Mouse (Mus musculus) lung, embryonic 16.5 days (tissue): ENCODE measurements around the gene Vdac2. TPM values are rescaled to one million over a fixed set of nuclear protein-coding genes. Genes with fewer than 3 reads are reported as not detected.

Source experiments
- ATAC-seq: fragments of 200-750 bp; cut with Nextera tagmentation; 2 replicates; pipeline ENCODE4 v1.8.0; 2017; ENCODE audit warnings: low read depth, mild to moderate bottlenecking, moderate library complexity
- H3K27ac ChIP-seq: fragments of 300-500 bp; sonication (generic); 2 replicates; pipeline ENCODE4 v1.5.1; 2014; ENCODE audit warnings: mild to moderate bottlenecking, control low read depth, low read length
- H3K27me3 ChIP-seq: fragments of 300-500 bp; sonication (generic); 2 replicates; pipeline ENCODE4 v1.6.1; 2014; ENCODE audit warnings: low read depth, low read length, mixed read lengths; ENCODE audit not compliant: control insufficient read depth, insufficient read depth
- H3K36me3 ChIP-seq: fragments of 300-500 bp; sonication (generic); 2 replicates; pipeline ENCODE4 v1.6.1; 2014; ENCODE audit warnings: low read length; ENCODE audit not compliant: control insufficient read depth, insufficient read depth
- H3K4me1 ChIP-seq: fragments of 300-500 bp; sonication (generic); replicated peaks from 2 replicates; pipeline ENCODE4 v1.6.1; 2014; ENCODE audit warnings: low read length, mixed read lengths; ENCODE audit not compliant: control insufficient read depth, insufficient read depth
- H3K4me2 ChIP-seq: fragments of 300-500 bp; sonication (generic); 2 replicates; pipeline ENCODE4 v1.6.1; 2014; ENCODE audit warnings: low read depth, low read length, control low read depth
- H3K4me3 ChIP-seq: fragments of 300-500 bp; sonication (generic); 2 replicates; pipeline ENCODE4 v1.5.1; 2014; ENCODE audit warnings: mild to moderate bottlenecking, low read length, control low read depth
- H3K9ac ChIP-seq: fragments of 300-500 bp; sonication (generic); 2 replicates; pipeline ENCODE4 v1.6.1; 2014; ENCODE audit warnings: low read length, control low read depth
- H3K9me3 ChIP-seq: fragments of 300-500 bp; sonication (generic); 2 replicates; pipeline ENCODE4 v1.6.1; 2016; ENCODE audit warnings: low read length; ENCODE audit not compliant: control insufficient read depth
- WGBS: fragments of 180-500 bp; shearing (Covaris S2); extraction: QIAGEN DNeasy Blood & Tissue Kit; methylation state at CpG from one replicate; pipeline ENCODE4 v1.1.7; 2014; 5-methylcytosine and 5-hydroxymethylcytosine counted together
- polyA plus RNA-seq: library from polyadenylated mRNA; unstranded; fragments of >200 nt; fragmentation: Nextera tagmentation; extraction: Ambion mirVana; gene quantifications from 2 replicates; pipeline ENCODE4 v1.2.1, GENCODE M21; 2015

Gene Vdac2
- polyA plus RNA-seq, 1 experiment from 2014 or later = 253 TPM

DNA sequence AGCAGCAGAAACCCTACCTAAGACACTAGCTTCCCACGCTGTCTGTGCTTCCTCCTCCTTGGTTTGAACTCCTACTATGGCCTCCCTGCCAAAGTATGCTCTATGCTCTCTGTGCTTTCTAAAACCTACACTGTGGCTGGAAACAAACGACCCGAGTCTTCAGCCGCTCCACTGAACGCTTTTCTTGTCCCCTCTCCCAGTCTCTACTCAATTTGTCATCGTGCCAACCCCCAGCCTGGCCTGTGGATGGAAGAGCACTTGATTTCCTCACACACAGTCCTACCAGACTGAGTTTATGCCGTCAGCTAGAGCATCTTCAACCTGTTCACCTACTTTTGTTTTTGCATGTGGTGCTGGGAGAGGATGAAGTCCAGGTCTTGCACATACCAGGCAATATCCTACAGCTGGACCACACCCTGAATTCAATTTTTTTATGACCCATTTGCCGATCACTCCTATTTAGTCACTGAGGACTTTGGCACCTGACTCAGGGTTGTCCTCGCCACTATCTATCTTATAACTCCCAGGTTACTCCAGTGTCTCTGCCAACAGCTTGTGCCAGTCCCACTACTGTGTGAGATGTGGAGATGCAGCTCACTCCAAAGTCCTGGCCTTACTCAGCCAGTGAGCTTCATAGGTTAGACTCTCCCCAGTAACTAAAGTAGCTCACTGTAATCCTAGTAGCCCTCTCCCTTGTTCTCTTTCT lies 901 bp downstream of the Vdac2 start:
- no peak overlapping the region for H3K9ac ChIP-seq
- no peaks in the 10 kb centered on the region for H3K36me3 ChIP-seq
- WGBS = 67% methylated on average over 9 of the region's 9 CpGs
- ATAC-seq = no peak
- peaks cover 30% of the 10 kb centered on the region for H3K4me1 ChIP-seq
- no peak overlapping the region for H3K4me2 ChIP-seq
- no peak overlapping the region for H3K4me3 ChIP-seq
- no peaks in the 10 kb centered on the region for H3K9me3 ChIP-seq
- no peak overlapping the region for H3K27ac ChIP-seq
- no peaks in the 10 kb centered on the region for H3K27me3 ChIP-seq

DNA sequence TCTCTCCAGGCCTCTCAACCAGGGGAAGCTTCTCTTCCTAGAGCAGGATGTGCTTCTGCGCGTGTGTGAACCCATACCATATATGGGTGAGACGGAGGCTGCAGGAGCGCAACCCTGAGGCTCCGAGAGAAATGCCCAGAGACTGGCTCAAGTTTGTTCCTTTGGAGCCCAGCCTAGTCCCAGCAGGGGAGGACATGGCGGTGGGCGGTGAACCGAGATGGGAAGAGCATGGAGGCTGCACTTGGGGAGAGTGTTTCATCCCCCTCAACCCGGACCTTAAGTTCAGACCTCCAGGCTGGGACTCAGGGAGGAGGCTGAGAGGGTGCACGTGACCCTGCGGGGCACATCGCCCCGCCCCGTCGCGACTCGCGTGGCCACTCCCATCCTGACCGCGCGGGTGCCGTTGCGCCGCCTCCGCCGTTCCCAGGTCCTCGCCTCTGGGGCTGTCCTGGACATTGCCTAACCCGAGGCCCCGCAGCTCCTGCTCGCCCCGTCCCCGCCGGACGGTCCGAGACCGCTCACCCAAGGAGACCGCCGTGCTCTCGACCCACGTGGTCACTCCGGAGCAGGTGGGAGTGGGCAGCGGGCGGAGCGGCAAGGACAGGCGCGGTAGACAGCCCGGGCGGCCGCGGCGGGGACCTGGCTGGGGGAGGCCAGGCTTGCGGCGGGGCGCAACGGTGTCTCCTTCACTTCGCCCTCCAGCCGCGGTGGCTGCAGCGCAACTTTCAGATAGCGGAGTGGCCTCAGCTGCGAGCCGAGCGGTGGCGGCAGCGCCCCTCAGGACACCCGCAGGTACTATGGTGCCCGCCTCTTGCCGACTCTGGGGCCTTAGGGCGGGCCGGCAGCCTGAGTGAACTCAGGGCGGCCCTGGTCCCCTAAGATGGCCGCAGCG lies 6.1 kb downstream of the Vdac2 start:
- Histone ChIP-seq H3K4me3 (peak overlapping the region; percentile 99), H3K27me3 (no peaks in the 10 kb centered on the region), H3K9ac (peak overlapping the region; percentile 97), H3K9me3 (no peaks in the 10 kb centered on the region), H3K4me1 (peaks cover 21% of the 10 kb centered on the region), H3K27ac (peak overlapping the region; percentile 98), H3K4me2 (peak overlapping the region; percentile 77), H3K36me3 (peaks cover 10% of the 10 kb centered on the region)
- WGBS = under 1% methylated on average over 73 of the region's 73 CpGs
- peak; percentile 99 for ATAC-seq

DNA sequence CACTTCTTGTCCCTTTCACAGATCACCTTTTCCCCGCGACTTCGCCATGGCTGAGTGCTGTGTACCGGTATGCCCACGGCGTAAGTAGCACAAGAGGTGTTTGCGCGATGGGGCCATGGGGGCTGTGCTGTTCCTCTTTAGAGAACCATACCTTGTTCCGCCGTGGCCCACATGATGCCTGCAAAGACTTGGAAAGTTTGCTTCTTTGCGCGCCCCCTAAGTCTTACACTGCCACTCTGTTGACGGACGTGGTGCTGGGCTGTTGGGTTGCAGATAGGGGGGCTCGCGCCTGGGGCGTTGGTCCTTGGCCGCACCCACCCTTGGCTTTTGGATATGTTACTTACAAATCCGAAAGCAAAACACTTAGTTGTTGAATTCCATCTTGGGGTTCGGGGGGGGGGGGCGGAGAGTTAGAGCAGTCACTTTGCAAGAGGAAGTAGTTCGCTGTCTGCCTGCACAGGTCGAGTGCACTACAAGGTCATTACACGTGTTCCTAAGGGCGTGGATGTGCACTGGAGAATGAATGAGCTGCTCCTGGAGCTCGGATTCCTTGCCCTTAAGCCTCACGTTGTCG lies 6.9 kb downstream of the Vdac2 start:
- peak overlapping the region; percentile 99 for H3K4me3 ChIP-seq
- H3K4me1 ChIP-seq = peaks cover 16% of the 10 kb centered on the region
- ATAC-seq = no peak; the same call in 1 of the 2 replicates
- peak overlapping the region; percentile 77 for H3K4me2 ChIP-seq
- peak overlapping the region; percentile 98 for H3K27ac ChIP-seq
- H3K27me3 ChIP-seq = no peaks in the 10 kb centered on the region
- H3K9ac ChIP-seq = peak overlapping the region; percentile 97
- WGBS = under 1% methylated on average over 28 of the region's 28 CpGs
- peaks cover 16% of the 10 kb centered on the region for H3K36me3 ChIP-seq
- no peaks in the 10 kb centered on the region for H3K9me3 ChIP-seq

DNA sequence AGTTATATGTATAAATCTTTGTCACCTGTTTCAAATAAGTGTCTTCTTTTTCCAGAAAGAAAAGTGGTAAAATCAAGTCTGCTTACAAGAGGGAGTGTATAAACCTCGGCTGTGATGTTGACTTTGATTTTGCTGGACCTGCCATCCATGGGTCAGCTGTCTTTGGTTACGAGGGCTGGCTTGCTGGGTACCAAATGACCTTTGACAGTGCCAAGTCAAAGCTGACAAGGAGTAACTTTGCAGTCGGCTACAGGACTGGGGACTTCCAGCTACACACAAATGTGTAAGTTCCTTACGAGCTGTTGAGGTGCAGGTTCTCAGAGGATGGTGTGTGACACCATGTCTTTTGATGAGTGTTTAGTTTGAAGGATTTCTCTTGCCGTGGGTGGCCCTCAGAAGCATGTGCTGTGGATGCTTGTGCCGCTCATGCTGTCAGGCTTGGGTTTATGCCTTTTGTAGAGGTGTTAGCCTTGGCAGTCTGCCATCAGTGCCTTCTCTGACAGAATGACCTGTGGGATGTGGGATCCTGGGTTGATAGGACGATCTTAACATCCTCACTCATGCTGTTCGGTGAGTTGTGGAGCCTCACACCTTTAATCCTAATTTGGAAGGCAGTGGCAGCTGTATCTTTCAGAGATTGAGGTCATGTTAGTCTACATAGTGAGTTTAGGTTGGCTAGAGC lies 13.4 kb downstream of the Vdac2 start:
- Histone ChIP-seq H3K36me3 (peaks cover 69% of the 10 kb centered on the region), H3K4me3 (no peak overlapping the region), H3K9me3 (no peaks in the 10 kb centered on the region), H3K27ac (no peak overlapping the region), H3K4me1 (peaks cover 2% of the 10 kb centered on the region; the same call in 1 of the 2 replicates), H3K4me2 (no peak overlapping the region), H3K9ac (no peak overlapping the region), H3K27me3 (no peaks in the 10 kb centered on the region)
- 49% methylated on average over 8 of the region's 8 CpGs for WGBS
- ATAC-seq = no peak

DNA sequence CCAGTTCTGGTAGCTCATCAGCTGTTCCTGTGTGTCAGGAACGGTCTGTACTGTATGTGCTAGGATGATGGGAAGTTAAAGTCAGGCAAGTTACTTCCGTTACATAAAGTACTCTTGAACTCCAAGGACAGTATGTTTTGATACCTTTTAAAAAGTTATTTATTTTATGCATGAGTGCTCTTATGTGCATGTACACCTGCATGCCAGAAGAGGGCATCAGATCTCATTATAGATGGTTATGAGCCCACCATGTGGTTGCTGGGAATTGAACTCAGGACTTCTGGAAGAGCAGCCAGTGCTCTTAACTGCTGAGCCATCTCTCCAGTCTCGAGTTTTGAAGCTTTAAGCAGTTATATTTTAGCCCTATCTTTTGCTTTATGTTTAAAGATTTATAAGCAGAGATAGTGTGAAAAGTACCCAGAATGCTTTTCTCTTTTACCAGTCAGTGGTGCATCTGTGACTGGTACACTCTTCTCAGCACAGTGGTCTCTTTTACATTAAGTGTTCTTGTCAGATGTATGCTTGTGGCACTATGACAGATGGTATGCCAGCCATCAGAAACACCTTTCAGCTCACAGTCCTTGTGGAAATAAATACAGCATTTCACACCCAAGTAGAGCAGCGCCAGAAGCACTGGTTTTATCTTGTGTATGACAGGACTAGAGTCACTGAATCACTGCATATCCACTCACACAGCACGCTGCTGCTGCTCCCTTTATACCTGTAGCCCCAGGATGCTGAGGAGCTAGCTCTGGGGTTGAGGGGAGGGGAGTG lies 17.0 kb downstream of the Vdac2 start:
- WGBS = 75% methylated on average over 5 of the region's 5 CpGs
- Histone ChIP-seq H3K27me3 (no peaks in the 10 kb centered on the region), H3K4me3 (no peak overlapping the region), H3K4me2 (no peak overlapping the region), H3K4me1 (peaks cover 3% of the 10 kb centered on the region), H3K36me3 (peaks cover 68% of the 10 kb centered on the region), H3K27ac (no peak overlapping the region), H3K9me3 (no peaks in the 10 kb centered on the region), H3K9ac (no peak overlapping the region)
- no peak for ATAC-seq

DNA sequence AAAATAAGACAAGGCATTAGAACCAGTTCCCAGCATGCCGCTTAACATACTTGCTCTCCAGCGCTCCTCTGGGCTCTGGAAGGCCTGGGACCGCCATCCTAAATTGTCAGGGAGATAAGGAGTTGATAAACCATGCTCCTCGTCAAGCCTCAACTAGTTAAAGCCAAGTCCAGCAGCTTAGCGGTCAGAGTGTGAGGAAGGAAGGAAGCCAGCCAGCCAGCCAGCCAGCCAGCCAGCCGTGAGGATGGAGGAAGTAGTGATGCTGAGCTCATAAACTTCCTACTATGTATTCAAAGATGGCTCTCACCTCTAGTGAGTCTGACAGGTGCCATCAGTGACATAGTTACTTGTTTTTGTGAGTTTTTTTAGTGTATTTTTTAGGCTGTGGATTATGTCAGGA lies 18.2 kb downstream of the Vdac2 start:
- no peak overlapping the region for H3K27ac ChIP-seq
- no peaks in the 10 kb centered on the region for H3K27me3 ChIP-seq
- H3K4me3 ChIP-seq = no peak overlapping the region
- H3K36me3 ChIP-seq = peaks cover 60% of the 10 kb centered on the region
- no peak overlapping the region for H3K9ac ChIP-seq
- WGBS = 50% methylated on average over 6 of the region's 6 CpGs
- no peak overlapping the region for H3K4me2 ChIP-seq
- H3K4me1 ChIP-seq = peaks cover 13% of the 10 kb centered on the region
- H3K9me3 ChIP-seq = no peaks in the 10 kb centered on the region
- no peak for ATAC-seq

DNA sequence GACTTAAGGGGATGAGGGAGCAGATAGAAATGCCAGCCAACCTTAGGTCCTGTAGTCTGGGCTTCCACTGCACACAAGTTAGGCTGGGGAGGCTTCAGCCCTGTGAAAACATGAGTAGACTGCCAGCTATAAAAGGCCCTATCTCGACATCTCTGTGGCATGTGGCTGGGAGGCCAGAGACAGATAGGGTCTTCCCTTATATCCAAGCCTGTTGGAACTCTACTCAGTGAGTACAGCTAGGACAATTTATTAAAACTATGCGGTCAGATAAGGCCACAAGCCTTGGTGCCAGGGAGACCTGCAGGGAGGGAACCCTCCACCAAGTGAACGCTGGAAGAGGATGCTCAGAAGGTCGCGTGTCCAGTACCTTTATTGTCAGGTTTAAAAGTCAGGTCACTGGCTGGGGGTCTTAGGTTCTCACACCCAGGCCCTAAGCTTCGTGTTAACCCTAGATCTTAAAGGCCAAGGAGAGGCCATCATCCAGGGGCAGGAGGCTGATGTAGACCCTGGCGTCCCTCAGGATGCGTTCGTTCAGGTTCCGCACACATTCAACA lies 21.9 kb downstream of the Vdac2 start:
- peak overlapping the region; percentile 78 for H3K4me3 ChIP-seq
- WGBS = 18% methylated on average over 10 of the region's 10 CpGs
- peaks cover 14% of the 10 kb centered on the region for H3K4me1 ChIP-seq
- peak overlapping the region; percentile 75; the same call in 1 of the 2 replicates for H3K9ac ChIP-seq
- peak overlapping the region; percentile 99 for H3K4me2 ChIP-seq
- no peak overlapping the region; the same call in 1 of the 2 replicates for H3K27ac ChIP-seq
- no peaks in the 10 kb centered on the region for H3K27me3 ChIP-seq
- H3K9me3 ChIP-seq = no peaks in the 10 kb centered on the region
- no peak for ATAC-seq
- H3K36me3 ChIP-seq = peaks cover 29% of the 10 kb centered on the region

DNA sequence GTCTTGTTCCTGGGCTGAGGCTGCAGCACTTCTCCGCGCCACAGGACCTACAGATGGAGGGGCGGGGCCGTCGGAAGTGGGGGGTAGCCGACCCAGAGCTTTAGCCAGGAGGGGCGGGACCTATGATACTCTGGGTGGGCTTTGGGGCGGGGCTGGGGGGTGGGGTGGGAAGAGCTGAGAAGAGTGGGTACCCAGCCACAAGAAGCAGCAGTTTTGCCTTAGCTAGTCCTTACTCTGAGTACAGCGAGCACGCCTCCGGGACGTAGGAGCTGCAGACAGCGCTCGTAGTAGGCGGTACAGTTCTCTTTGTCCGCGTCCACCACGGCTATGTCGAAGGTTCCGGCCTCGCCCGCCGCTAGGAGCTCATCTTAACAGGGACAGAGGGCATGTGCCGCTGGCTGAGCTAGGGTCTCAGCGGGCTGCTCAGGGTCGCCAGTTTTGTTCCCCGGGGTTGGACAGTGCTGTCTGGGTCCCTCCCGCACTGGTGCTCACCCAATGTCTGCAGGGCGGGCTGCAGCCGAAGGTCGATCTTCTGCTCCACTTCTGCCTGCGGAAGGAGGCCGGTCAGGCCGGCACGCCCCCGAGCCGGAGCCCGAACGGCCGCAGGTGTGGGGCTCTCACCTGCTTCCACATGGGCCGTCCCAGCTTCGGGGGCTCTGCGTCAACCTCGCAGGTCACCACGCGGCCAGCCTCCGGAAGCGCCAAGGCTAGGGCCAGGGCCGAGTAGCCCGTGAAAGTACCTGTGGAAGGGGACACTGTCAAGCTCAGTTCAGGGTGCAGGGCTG lies 22.5 kb downstream of the Vdac2 start:
- ATAC-seq = peak; percentile 67
- peak overlapping the region; percentile 77 for H3K27ac ChIP-seq
- no peaks in the 10 kb centered on the region for H3K9me3 ChIP-seq
- peak overlapping the region; percentile 78 for H3K4me3 ChIP-seq
- peaks cover 16% of the 10 kb centered on the region for H3K4me1 ChIP-seq
- H3K4me2 ChIP-seq = peak overlapping the region; percentile 99
- peak overlapping the region; percentile 75 for H3K9ac ChIP-seq
- under 1% methylated on average over 50 of the region's 50 CpGs for WGBS
- H3K36me3 ChIP-seq = peaks cover 23% of the 10 kb centered on the region
- no peaks in the 10 kb centered on the region for H3K27me3 ChIP-seq
